Mouse (Mus musculus) liver, embryonic 14.5 days (tissue): Measurements from ENCODE around the gene Mapk7.

Experiments
- CTCF ChIP-seq: IDR thresholded peaks from 2 replicates; pipeline ENCODE4 v1.5.1; 2016; ENCODE audit warnings: antibody characterized with exemption, low read depth, control low read depth
- EP300 ChIP-seq: IDR thresholded peaks from 2 replicates; pipeline ENCODE4 v1.6.1; 2016; ENCODE audit warnings: antibody characterized with exemption, low read depth

DNA sequence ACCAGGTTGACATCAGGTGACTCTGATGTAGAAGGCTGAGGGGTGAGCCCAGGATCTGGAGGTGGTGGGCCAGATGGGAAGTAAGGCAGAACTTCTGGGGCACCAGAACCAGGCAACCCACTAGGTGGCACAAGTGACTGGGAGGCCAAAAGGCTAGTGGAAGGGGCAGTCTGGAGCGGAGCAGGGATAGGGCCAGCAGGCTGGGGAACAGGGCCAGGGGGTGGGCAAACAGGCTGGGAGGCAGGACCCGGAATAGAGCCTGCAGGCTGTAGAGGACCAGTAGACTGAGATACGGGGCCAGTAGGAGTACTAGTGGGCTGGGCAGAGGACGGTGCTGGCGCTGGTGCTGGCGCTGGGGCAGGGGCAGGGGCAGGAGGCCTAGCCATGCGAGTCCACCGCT is 4.3 kb downstream of the Mapk7 start:
- no peak for TF ChIP-seq EP300
- no peak for TF ChIP-seq CTCF
